Mouse (Mus musculus) cortical plate, adult 2 months (tissue): Measurements from ENCODE around the gene Shf. TPM values are rescaled to one million over a fixed set of nuclear protein-coding genes. Genes with fewer than 3 reads are reported as not detected.
"Not testable (repeated sequence)": the region's sequence is repeated elsewhere in the genome, so short reads cannot be mapped to it uniquely, and the experiment has no call there.

ENCODE experiments used
- H3K27ac ChIP-seq: fragments of 200-500 bp; 2 replicates; pipeline ENCODE4 v1.5.1; 2012; ENCODE audit warnings: low read length, control low read depth, inconsistent platforms; ENCODE audit not compliant: insufficient read depth
- H3K4me1 ChIP-seq: fragments of 200-500 bp; 2 replicates; pipeline ENCODE4 v1.6.1; 2011; ENCODE audit warnings: low read length; ENCODE audit not compliant: control insufficient read depth, insufficient read depth
- H3K4me3 ChIP-seq: fragments of 200-500 bp; 2 replicates; pipeline ENCODE4 v1.5.1; 2011; ENCODE audit warnings: mild to moderate bottlenecking, low read length, control low read depth; ENCODE audit not compliant: insufficient read depth
- CTCF ChIP-seq: fragments of 200-500 bp; IDR thresholded peaks from 2 replicates; pipeline ENCODE4 v1.5.1; 2011; ENCODE audit warnings: mild to moderate bottlenecking, control low read depth, low read length; ENCODE audit not compliant: insufficient read depth; ENCODE audit errors: extremely low read depth
- POLR2A ChIP-seq: fragments of 200-500 bp; IDR thresholded peaks from 2 replicates; pipeline ENCODE4 v1.6.1; 2011; ENCODE audit warnings: mild to moderate bottlenecking, low read length, control low read depth; ENCODE audit not compliant: insufficient read depth; ENCODE audit errors: extremely low read depth
- polyA plus RNA-seq: library from polyadenylated mRNA; depleted of rRNA; stranded (reverse); fragments of >200 nt; gene quantifications from 2 replicates; pipeline ENCODE4 v1.2.3, GENCODE M21; 2012; rRNA removed

Gene Shf
- 70.6 and 72.5 TPM in 2 replicates for polyA plus RNA-seq

DNA sequence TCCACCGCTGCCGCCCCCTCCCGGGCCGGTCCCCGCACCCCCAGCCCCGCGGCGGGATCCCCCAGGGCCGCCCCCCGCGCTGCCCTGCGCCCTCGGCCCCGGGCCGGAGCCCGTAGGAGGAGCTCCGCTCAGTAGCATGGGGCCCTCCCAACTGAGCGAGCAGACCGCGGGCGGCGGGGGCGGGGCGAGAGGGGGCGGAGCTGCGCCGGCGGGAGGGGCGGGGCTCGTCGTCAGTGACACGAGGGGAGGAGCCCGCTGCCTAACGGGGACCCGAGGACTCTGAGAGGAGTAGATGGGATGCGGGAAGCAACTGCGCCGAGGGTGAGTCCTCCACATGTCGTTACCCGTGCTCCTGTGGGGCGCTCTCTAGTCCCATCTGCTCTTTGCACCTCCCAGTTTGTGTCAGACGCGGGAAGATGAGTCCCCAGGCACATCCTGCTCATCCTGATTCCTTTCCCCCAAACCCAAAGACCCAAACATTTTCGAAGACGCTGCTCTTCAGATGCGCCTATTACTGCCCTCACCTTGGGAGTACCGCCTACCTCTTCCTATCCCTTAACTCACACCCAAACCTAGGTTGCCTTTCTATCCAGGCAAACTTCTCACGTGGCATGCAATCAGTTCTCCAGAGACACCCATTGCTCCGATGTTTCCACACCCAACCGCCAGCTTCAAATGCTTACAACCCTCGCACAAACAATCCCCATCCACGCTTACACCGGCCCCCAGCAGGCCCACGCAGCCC lies at the start of gene Shf:
Gene Shf, minus strand, starts transcription at position 168 of the 745 bp plus-strand sequence.
- TF ChIP-seq CTCF (no peak), POLR2A (peak; percentile 91)
- H3K4me3 ChIP-seq = peak within 1 kb of the TSS; percentile 58
- H3K27ac ChIP-seq = no peak within 1 kb of the TSS
- peaks cover 6% of the 10 kb centered on the region for H3K4me1 ChIP-seq

GRCm38 (mm10) chr2:122408928-122409327 lies 40.0 kb upstream of the Shf start:
- Histone ChIP-seq H3K4me1 (no peaks in the 10 kb centered on the region), H3K27ac (no peak overlapping the region), H3K4me3 (no peak overlapping the region)
- TF ChIP-seq POLR2A (no peak), CTCF (no peak)

DNA sequence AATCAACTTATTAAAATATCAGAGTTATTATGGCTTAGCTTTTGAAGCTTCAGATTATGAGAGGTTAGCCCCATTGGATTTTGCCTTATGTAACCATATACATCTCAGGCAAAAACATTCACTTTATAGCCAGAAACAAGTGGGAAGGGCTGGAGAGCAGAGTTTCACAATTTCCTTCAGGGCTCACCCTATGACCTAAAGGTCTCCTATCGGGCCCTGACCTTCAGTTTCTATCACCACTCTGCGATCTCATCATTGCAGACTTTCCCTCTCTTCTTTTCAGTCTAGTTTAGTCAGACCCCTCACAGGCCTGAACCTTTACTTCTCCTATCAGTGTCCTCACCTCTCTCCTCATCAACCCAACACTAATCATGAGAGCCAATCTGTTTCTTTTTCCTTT lies 38.6 kb upstream of the Shf start:
- Histone ChIP-seq H3K27ac (no peak overlapping the region), H3K4me1 (no peaks in the 10 kb centered on the region), H3K4me3 (no peak overlapping the region)
- TF ChIP-seq POLR2A (no peak), CTCF (no peak)

- H3K4me3 ChIP-seq = no peak overlapping the region
- H3K27ac ChIP-seq = no peak overlapping the region
- no peak for TF ChIP-seq CTCF
- no peak for TF ChIP-seq POLR2A
- no peaks in the 10 kb centered on the region for H3K4me1 ChIP-seq
Measured at GRCm38 (mm10) chr2:122396150-122396549, 27.2 kb upstream of the Shf start.

GRCm38 (mm10) chr2:122387135-122387534 lies 18.2 kb upstream of the Shf start:
- H3K4me1 ChIP-seq, H3K4me3 ChIP-seq, H3K27ac ChIP-seq: not testable (repeated sequence)

DNA sequence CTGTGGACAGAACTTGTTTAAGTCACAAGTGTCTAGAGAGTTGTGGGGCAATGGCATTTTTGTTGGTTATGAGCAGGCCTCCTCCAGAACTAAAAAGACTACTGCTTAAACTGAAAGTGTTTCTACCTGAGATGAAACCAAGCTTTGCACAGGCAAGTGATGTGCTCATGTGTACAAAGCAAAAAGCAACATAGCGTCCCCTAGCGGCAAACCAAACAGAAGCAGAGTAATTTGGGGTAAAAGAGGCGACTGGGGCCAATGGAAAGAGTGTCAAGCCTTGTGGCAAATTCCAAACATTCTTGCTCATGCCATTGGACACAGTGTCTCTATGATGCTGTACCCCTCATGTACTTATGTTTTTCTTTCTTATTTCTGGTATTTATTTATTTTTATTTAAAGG lies 16.1 kb upstream of the Shf start:
- Histone ChIP-seq H3K27ac (no peak overlapping the region), H3K4me1 (peaks cover 3% of the 10 kb centered on the region; the same call in 1 of the 2 replicates)
- TF ChIP-seq CTCF (no peak), POLR2A (no peak)

DNA sequence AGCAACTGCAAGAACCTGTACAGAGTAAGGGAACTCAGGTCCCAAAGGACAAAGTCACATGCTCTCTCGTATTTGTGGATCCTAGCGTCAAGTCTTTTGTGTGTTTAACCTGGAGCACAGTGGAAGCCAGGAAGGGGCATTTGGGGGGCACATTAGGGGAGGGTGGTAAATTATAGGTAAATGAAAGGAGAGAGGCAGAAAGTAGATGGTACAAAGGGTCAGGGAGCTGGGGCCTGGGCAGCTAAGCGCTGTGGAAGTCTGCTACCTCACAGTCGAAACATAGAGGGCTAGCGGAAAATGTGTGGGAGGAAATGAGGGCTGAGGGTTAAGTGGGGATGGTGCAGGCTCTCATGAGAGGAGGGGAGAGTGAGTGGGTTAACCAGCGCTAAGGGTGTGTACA lies 13.2 kb upstream of the Shf start:
- Histone ChIP-seq H3K4me1 (peaks cover 3% of the 10 kb centered on the region; the same call in 1 of the 2 replicates), H3K27ac (no peak overlapping the region), H3K4me3 (no peak overlapping the region)
- no peak for TF ChIP-seq CTCF
- TF ChIP-seq POLR2A = no peak

More for the DNA sequence above, 16.1 kb upstream of the Shf start:
- no peak overlapping the region for H3K4me3 ChIP-seq

DNA sequence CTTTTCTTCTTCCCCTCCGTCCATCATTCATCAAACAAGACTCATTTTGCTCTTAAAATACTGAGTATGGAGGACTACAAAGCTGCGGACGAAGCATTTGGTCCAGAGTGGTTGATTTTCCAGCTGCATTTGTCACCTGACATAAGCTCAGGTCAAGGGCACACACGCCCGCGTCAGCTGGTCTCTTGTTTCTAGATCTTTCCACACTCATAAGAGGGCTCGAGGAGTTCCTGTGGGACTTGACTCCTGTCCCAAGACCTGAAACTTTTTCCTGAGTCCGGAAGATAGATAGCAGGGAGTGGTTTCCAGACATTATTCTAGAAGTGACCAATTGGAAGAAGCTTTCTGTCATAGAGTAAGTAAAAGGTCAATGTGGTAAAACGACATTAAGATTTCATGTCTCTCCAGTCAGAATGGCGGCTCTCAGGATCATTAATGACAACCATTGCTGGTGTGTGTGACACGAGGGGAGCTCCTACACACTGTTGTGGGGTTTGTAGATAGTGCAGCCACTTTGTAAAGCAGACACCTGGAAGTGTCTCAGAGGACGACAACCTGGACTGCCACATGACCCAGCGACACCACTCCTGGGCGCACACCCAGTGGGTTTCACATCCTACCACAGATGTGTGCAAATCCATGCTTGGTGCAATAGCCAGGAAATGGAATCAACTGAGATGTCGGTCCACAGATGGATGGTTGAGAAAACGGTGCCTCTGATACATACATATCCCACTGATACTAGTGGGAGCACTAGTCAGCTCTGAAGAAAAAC lies 12.6 kb upstream of the Shf start:
- Histone ChIP-seq H3K4me3 (no peak overlapping the region; the same call in 1 of the 2 replicates), H3K4me1 (peaks cover 3% of the 10 kb centered on the region; the same call in 1 of the 2 replicates), H3K27ac (no peak overlapping the region)
- TF ChIP-seq POLR2A (no peak), CTCF (no peak)

DNA sequence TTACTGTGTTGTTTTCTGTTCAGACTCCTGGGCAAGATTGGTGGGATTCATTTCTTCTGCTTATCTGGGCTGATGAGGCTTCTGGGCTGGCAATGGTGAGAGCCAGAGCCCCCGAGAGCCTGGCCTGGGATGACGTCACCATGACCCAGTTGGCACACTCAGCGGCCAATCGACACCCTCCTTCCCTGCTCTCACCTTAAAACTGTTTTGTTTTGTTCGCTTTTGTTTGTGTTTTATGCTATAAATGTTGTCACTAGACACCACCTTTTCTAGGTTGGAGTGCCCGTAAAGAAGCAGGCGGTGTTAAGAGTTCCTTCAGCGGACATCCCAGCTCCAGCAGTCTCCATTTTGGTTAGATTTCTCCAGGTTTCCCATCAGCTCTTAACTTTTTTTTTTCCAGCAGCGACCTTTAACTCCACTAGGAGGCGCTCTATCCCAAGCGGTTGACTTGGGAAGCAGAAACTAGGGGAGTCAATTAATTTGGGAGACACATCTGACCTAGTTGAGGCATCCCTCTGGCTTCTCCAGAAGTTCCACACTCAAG lies 11.9 kb upstream of the Shf start:
- no peak overlapping the region for H3K27ac ChIP-seq

More for the DNA sequence above, 11.9 kb upstream of the Shf start:
- TF ChIP-seq CTCF (peak; percentile 76), POLR2A (no peak)
- Histone ChIP-seq H3K4me1 (peaks cover 3% of the 10 kb centered on the region; the same call in 1 of the 2 replicates), H3K4me3 (peak overlapping the region; percentile 40)
